Mouse (Mus musculus) liver, embryonic 15.5 days (tissue): ENCODE measurements around the gene Traf3ip2. TPM values are rescaled to one million over a fixed set of nuclear protein-coding genes. Genes with fewer than 3 reads are reported as not detected.

ENCODE experiments used
- ATAC-seq: fragments of 200-750 bp; cut with Nextera tagmentation; 2 replicates; pipeline ENCODE4 v1.8.0; 2017; ENCODE audit warnings: moderate number of reproducible peaks, mild to moderate bottlenecking, moderate library complexity; ENCODE audit not compliant: insufficient read depth
- H3K27ac ChIP-seq: fragments of 300-500 bp; sonication (generic); replicated peaks from 2 replicates; pipeline ENCODE4 v1.5.1; 2015; ENCODE audit warnings: mild to moderate bottlenecking, inconsistent platforms
- H3K27me3 ChIP-seq: fragments of 300-500 bp; sonication (generic); 2 replicates; pipeline ENCODE4 v1.6.1; 2015; ENCODE audit warnings: mild to moderate bottlenecking, inconsistent platforms
- H3K36me3 ChIP-seq: fragments of 300-500 bp; sonication (generic); replicated peaks from 2 replicates; pipeline ENCODE4 v1.6.1; 2015; ENCODE audit warnings: moderate library complexity, mild to moderate bottlenecking, inconsistent platforms
- H3K4me1 ChIP-seq: fragments of 300-500 bp; sonication (generic); replicated peaks from 2 replicates; pipeline ENCODE4 v1.6.1; 2015; ENCODE audit warnings: inconsistent platforms
- H3K4me2 ChIP-seq: fragments of 300-500 bp; sonication (generic); 2 replicates; pipeline ENCODE4 v1.6.1; 2015; ENCODE audit warnings: moderate library complexity, mild to moderate bottlenecking, inconsistent platforms
- H3K4me3 ChIP-seq: fragments of 300-500 bp; sonication (generic); replicated peaks from 2 replicates; pipeline ENCODE4 v1.5.1; 2015; ENCODE audit warnings: mild to moderate bottlenecking, inconsistent platforms
- H3K9ac ChIP-seq: fragments of 300-500 bp; sonication (generic); 2 replicates; pipeline ENCODE4 v1.6.1; 2015; ENCODE audit warnings: moderate library complexity, mild to moderate bottlenecking, inconsistent platforms
- H3K9me3 ChIP-seq: fragments of 300-500 bp; sonication (generic); replicated peaks from 2 replicates; pipeline ENCODE4 v1.6.1; 2016; ENCODE audit warnings: inconsistent platforms
- WGBS: fragments of 180-500 bp; shearing (Covaris S2); methylation state at CpG from one replicate; pipeline ENCODE4 v1.1.7; 2015; ENCODE audit warnings: mixed read lengths; ENCODE audit not compliant: insufficient replicate concordance; 5-methylcytosine and 5-hydroxymethylcytosine counted together
- polyA plus RNA-seq: library from polyadenylated mRNA; unstranded; fragments of >200 nt; fragmentation: Nextera tagmentation; extraction: Ambion mirVana; gene quantifications from 2 replicates; pipeline ENCODE4 v1.2.1, GENCODE M21; 2015

The Traf3ip2 gene
- polyA plus RNA-seq, 1 experiment from 2014 or later, result 1.6 TPM

GRCm38 (mm10) chr10:39587290-39587925 is 25.3 kb upstream of the Traf3ip2 start:
- Histone ChIP-seq H3K9me3 (no peaks in the 10 kb centered on the region), H3K27me3 (no peaks in the 10 kb centered on the region), H3K4me1 (no peaks in the 10 kb centered on the region), H3K36me3 (no peaks in the 10 kb centered on the region), H3K4me2 (no peak overlapping the region), H3K27ac (no peak overlapping the region), H3K9ac (no peak overlapping the region), H3K4me3 (no peak overlapping the region)
- 43% methylated on average over 5 of the region's 5 CpGs for WGBS
- ATAC-seq, result no peak

GRCm38 (mm10) chr10:39587973-39588746 is 24.6 kb upstream of the Traf3ip2 start:
- H3K27me3 ChIP-seq, result no peaks in the 10 kb centered on the region
- no peak for ATAC-seq

GRCm38 (mm10) chr10:39589765-39590546 is 22.8 kb upstream of the Traf3ip2 start:
- no peak for ATAC-seq

More at GRCm38 (mm10) chr10:39587973-39588746, 24.6 kb upstream of the Traf3ip2 start:
- Histone ChIP-seq H3K36me3 (no peaks in the 10 kb centered on the region), H3K9me3 (no peaks in the 10 kb centered on the region), H3K9ac (no peak overlapping the region), H3K4me3 (no peak overlapping the region), H3K27ac (no peak overlapping the region), H3K4me2 (no peak overlapping the region), H3K4me1 (no peaks in the 10 kb centered on the region)
- WGBS, result 62% methylated on average over 8 of the region's 8 CpGs

GRCm38 (mm10) chr10:39590629-39591028 is 22.1 kb upstream of the Traf3ip2 start:
- H3K27me3 ChIP-seq, result no peaks in the 10 kb centered on the region
- H3K4me2 ChIP-seq, result no peak overlapping the region
- no peaks in the 10 kb centered on the region for H3K9me3 ChIP-seq
- WGBS, result 66% methylated on average over 10 of the region's 10 CpGs
- H3K36me3 ChIP-seq, result no peaks in the 10 kb centered on the region
- no peak overlapping the region for H3K27ac ChIP-seq
- no peak overlapping the region for H3K4me3 ChIP-seq
- no peak for ATAC-seq
- H3K4me1 ChIP-seq, result no peaks in the 10 kb centered on the region
- no peak overlapping the region for H3K9ac ChIP-seq

More at GRCm38 (mm10) chr10:39589765-39590546, 22.8 kb upstream of the Traf3ip2 start:
- Histone ChIP-seq H3K4me1 (no peaks in the 10 kb centered on the region), H3K4me2 (no peak overlapping the region), H3K4me3 (no peak overlapping the region), H3K27me3 (no peaks in the 10 kb centered on the region), H3K36me3 (no peaks in the 10 kb centered on the region), H3K9ac (no peak overlapping the region), H3K9me3 (no peaks in the 10 kb centered on the region), H3K27ac (no peak overlapping the region)
- 54% methylated on average over 19 of the region's 19 CpGs for WGBS

- Histone ChIP-seq H3K4me2 (no peak overlapping the region), H3K27me3 (no peaks in the 10 kb centered on the region), H3K9me3 (no peaks in the 10 kb centered on the region), H3K36me3 (no peaks in the 10 kb centered on the region), H3K27ac (no peak overlapping the region), H3K4me3 (no peak overlapping the region), H3K4me1 (no peaks in the 10 kb centered on the region), H3K9ac (no peak overlapping the region)
- WGBS, result 67% methylated on average over 4 of the region's 4 CpGs
- no peak for ATAC-seq
Observed at GRCm38 (mm10) chr10:39592501-39592900, 20.2 kb upstream of the Traf3ip2 start.

DNA sequence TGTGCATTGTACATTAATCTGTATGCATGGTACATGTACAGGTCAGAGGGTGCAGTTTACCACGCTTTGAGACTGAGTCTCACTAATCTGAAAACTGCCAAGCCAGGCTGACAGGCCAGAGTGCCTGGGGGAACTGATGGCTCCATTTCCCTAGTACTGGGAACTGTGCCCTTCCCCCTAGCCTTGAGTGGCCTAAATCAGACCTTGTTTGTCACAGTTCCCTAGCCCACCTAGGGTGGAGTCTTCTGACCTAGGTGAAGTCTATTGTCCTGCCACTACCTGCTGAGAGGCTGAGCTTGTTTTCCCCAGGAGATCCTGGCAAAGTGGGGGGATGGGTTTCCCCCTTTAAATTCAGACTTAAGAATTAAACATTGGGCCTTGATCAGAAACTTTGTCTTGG is 18.0 kb upstream of the Traf3ip2 start:
- H3K4me3 ChIP-seq, result no peak overlapping the region
- H3K4me1 ChIP-seq, result no peaks in the 10 kb centered on the region
- H3K9ac ChIP-seq, result no peak overlapping the region
- WGBS, result 57% methylated on average over 1 of the region's 1 CpGs
- ATAC-seq, result no peak
- H3K27me3 ChIP-seq, result no peaks in the 10 kb centered on the region
- no peaks in the 10 kb centered on the region for H3K9me3 ChIP-seq
- H3K36me3 ChIP-seq, result no peaks in the 10 kb centered on the region
- no peak overlapping the region for H3K4me2 ChIP-seq
- H3K27ac ChIP-seq, result no peak overlapping the region

DNA sequence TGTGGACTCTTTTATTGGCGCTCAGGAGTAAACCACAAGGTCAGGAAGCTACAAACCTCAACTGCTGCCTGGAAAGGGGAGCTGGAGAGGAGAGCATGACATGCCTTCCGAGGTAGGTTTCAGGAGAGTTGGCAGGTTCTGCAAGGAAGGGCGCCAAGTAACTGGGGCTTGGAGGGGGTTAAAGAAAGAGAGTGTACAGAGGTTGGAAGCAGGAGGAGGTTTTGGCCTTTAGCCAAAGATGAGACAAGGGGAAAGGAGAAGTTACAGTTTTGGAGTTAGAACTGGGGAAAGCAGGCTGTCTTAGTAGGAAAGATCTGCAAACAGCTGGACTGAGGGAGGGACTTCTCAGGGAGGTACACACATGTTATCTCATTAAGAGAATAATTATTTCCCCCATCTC is 16.9 kb upstream of the Traf3ip2 start:
- Histone ChIP-seq H3K27me3 (no peaks in the 10 kb centered on the region), H3K9ac (no peak overlapping the region), H3K27ac (no peak overlapping the region), H3K4me3 (no peak overlapping the region), H3K36me3 (no peaks in the 10 kb centered on the region), H3K4me2 (no peak overlapping the region), H3K9me3 (no peaks in the 10 kb centered on the region), H3K4me1 (no peaks in the 10 kb centered on the region)
- WGBS, result 30% methylated on average over 3 of the region's 3 CpGs
- ATAC-seq, result no peak

DNA sequence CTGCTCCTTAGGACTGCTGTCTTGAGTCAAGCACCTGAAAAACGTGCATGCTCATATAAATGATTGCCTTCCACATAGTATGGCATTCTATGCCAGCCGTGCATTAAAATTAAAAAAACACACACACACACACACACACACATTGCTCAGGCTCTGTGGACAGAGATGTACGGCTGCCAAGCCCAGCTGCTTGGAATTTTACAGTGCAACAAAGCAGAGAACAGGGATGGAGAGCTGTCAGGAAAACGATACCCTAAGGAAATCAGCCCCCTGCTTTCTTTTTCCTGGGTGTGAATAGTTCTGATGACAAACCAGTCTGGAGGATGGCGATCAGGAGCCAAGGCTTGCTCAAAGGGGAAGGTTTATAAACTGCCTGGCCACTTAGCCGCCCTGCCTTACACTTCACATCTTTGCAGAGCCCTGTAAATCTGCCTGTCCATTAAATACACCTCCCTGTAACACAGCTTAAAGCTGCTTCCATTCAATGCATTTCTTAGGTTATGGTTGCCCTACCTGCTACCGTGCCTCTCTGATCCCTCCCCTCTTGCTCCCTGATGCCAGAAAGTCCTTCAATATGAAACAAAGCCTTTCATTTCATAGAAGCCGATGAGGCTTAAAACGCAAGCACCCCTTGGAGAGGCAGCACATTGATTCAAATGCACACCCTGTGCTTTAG is 15.5 kb upstream of the Traf3ip2 start:
- Histone ChIP-seq H3K27ac (no peak overlapping the region), H3K4me1 (no peaks in the 10 kb centered on the region), H3K4me2 (no peak overlapping the region), H3K4me3 (no peak overlapping the region), H3K9ac (no peak overlapping the region), H3K9me3 (no peaks in the 10 kb centered on the region), H3K36me3 (no peaks in the 10 kb centered on the region), H3K27me3 (no peaks in the 10 kb centered on the region)
- ATAC-seq, result no peak
- WGBS, result 53% methylated on average over 9 of the region's 9 CpGs

DNA sequence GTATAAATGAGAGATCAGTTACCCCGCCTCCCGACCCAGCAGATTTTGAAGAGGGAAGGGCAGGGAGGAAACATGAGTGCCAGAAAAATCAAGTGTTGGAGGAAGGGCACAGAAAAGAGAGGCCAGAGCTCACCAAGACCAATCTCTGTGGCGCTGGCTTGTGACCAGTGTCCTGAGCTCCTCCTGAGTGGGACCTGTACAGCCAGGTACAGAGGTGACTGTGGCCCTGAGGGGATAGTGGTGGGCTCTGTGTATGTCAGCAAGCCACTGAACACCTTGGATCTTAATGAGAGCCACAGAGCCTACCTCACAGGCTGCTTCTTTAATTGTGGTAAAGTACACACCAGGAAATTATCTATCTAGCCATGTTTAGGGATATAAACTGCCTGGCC is 14.9 kb upstream of the Traf3ip2 start:
- Histone ChIP-seq H3K9ac (no peak overlapping the region), H3K27ac (no peak overlapping the region), H3K4me1 (no peaks in the 10 kb centered on the region), H3K4me3 (no peak overlapping the region), H3K36me3 (no peaks in the 10 kb centered on the region), H3K9me3 (no peaks in the 10 kb centered on the region), H3K4me2 (no peak overlapping the region), H3K27me3 (no peaks in the 10 kb centered on the region)
- ATAC-seq, result no peak
- 49% methylated on average over 3 of the region's 3 CpGs for WGBS

- ATAC-seq, result no peak
- H3K4me1 ChIP-seq, result no peaks in the 10 kb centered on the region
- no peaks in the 10 kb centered on the region for H3K36me3 ChIP-seq
- H3K27ac ChIP-seq, result no peak overlapping the region
- no peak overlapping the region for H3K9ac ChIP-seq
- H3K4me2 ChIP-seq, result no peak overlapping the region
- no peak overlapping the region for H3K4me3 ChIP-seq
- H3K27me3 ChIP-seq, result no peaks in the 10 kb centered on the region
- H3K9me3 ChIP-seq, result no peaks in the 10 kb centered on the region
- 61% methylated on average over 4 of the region's 4 CpGs for WGBS
Observed at GRCm38 (mm10) chr10:39599601-39600000, 13.1 kb upstream of the Traf3ip2 start.

GRCm38 (mm10) chr10:39600115-39600514 is 12.6 kb upstream of the Traf3ip2 start:
- no peak for ATAC-seq
- Histone ChIP-seq H3K9ac (no peak overlapping the region), H3K4me3 (no peak overlapping the region), H3K4me1 (no peaks in the 10 kb centered on the region), H3K27ac (no peak overlapping the region), H3K9me3 (no peaks in the 10 kb centered on the region), H3K4me2 (no peak overlapping the region), H3K27me3 (no peaks in the 10 kb centered on the region), H3K36me3 (no peaks in the 10 kb centered on the region)
- WGBS, result 10% methylated on average over 1 of the region's 1 CpGs
